Mouse (Mus musculus): Measurements from ENCODE around the gene Sympk. TPM values are rescaled to one million over a fixed set of nuclear protein-coding genes. Genes with fewer than 3 reads are reported as not detected.

Gene Sympk
- total RNA-seq, 2 experiments from 2014 or later = 64.6 to 66.5 TPM

GRCm38 (mm10) chr7:19005417-19006121, 18.6 kb upstream of the Sympk start:
- intact Hi-C loops (cut with DNase I) = loop anchor here (2.0 kb wide), 1 partner anchor 109 kb away; no protein-coding TSS in a partner anchor
- no peak for DNase-seq

GRCm38 (mm10) chr7:19006476-19006875, 17.7 kb upstream of the Sympk start:
- peak; percentile 80 to 88 for DNase-seq
- intact Hi-C loops (cut with DNase I) = loop anchor here (2.0 kb wide), 1 partner anchor 110 kb away; no protein-coding TSS in a partner anchor

GRCm38 (mm10) chr7:19007026-19007977, 16.9 kb upstream of the Sympk start:
- no peak for DNase-seq
- intact Hi-C loops (cut with DNase I) = loop anchor here (1.0 to 2.0 kb wide), 2 partner anchors 16 to 111 kb away; partner anchors contain the start of gene Foxa3

GRCm38 (mm10) chr7:19010581-19010980, 13.6 kb upstream of the Sympk start:
- DNase-seq = no peak
- intact Hi-C loops (cut with DNase I) = no loop called here

GRCm38 (mm10) chr7:19012025-19012621, 12.1 kb upstream of the Sympk start:
- DNase-seq = peak; percentile 56 to 64
- intact Hi-C loops (cut with DNase I) = loop anchor here (1.0 kb wide), 1 partner anchor 10 kb away; no protein-coding TSS in a partner anchor

GRCm38 (mm10) chr7:19012882-19013281, 11.3 kb upstream of the Sympk start:
- intact Hi-C loops (cut with DNase I) = loop anchor here (1.0 kb wide), 1 partner anchor 9 kb away; no protein-coding TSS in a partner anchor
- DNase-seq = no peak

GRCm38 (mm10) chr7:19014452-19014851, 9.7 kb upstream of the Sympk start:
- DNase-seq = no peak
- intact Hi-C loops (cut with DNase I) = no loop called here

GRCm38 (mm10) chr7:19016042-19016441, 8.1 kb upstream of the Sympk start:
- intact Hi-C loops (cut with DNase I) = no loop called here
- no peak for DNase-seq

GRCm38 (mm10) chr7:19017909-19018308, 6.3 kb upstream of the Sympk start:
- DNase-seq = no peak
- intact Hi-C loops (cut with DNase I) = no loop called here

GRCm38 (mm10) chr7:19021048-19021447, 3.1 kb upstream of the Sympk start:
- intact Hi-C loops (cut with DNase I) = no loop called here
- DNase-seq = no peak

- no peak for DNase-seq
- intact Hi-C loops (cut with DNase I) = loop anchor here (1.0 kb wide), 1 partner anchor 10 kb away; no protein-coding TSS in a partner anchor
Observed at GRCm38 (mm10) chr7:19022189-19022958, 1.8 kb upstream of the Sympk start.

- intact Hi-C loops (cut with DNase I) = loop anchor here (1.0 kb wide), 1 partner anchor 16 kb away; no protein-coding TSS in a partner anchor
- DNase-seq = peak; percentile 64 to 68
Observed at GRCm38 (mm10) chr7:19023357-19023814, 791 bp upstream of the Sympk start, which contains the start of gene Foxa3. Gene Foxa3 (minus strand): TSS chr7:19023538.

GRCm38 (mm10) chr7:19024581-19025255, 541 bp downstream of the Sympk start:
- intact Hi-C loops (cut with DNase I) = no loop called here

GRCm38 (mm10) chr7:19028067-19028466, 3.9 kb downstream of the Sympk start:
- intact Hi-C loops (cut with DNase I) = no loop called here

More at GRCm38 (mm10) chr7:19024581-19025255, 541 bp downstream of the Sympk start:
- DNase-seq = peak in 1 of 2 experiments; percentile 36

GRCm38 (mm10) chr7:19029084-19029653, 5.0 kb downstream of the Sympk start:
- peak; percentile 58 to 74 for DNase-seq
- intact Hi-C loops (cut with DNase I) = no loop called here

More at GRCm38 (mm10) chr7:19028067-19028466, 3.9 kb downstream of the Sympk start:
- no peak for DNase-seq

- intact Hi-C loops (cut with DNase I) = no loop called here
- no peak for DNase-seq
Observed at GRCm38 (mm10) chr7:19031641-19032040, 7.5 kb downstream of the Sympk start.

- DNase-seq = no peak
Observed at GRCm38 (mm10) chr7:19044616-19045015, 20.4 kb downstream of the Sympk start.

GRCm38 (mm10) chr7:19046286-19047069, 22.3 kb downstream of the Sympk start:
- intact Hi-C loops (cut with DNase I) = no loop called here
- peak in 1 of 2 experiments; percentile 25 for DNase-seq

More at GRCm38 (mm10) chr7:19044616-19045015, 20.4 kb downstream of the Sympk start:
- intact Hi-C loops (cut with DNase I) = no loop called here
